Mouse (Mus musculus) adrenal gland, adult (tissue): ENCODE results near the gene 9030612E09Rik.
A peak's percentile ranks its signal among the peaks of the same experiment; 100 is the strongest.

Experiments used
- DNase-seq, 2 experiments: peaks; one replicate each; pipeline ENCODE4 v3.0.0; 2022 to 2023; ENCODE audit warnings: low spot score in 1 of 2; ENCODE audit not compliant: inconsistent age in 2 of 2

9030612E09Rik gene

GRCm38 (mm10) chr10:43174326-43175155 lies at the start of gene 9030612E09Rik, which contains the start of gene Sobp:
Gene 9030612E09Rik, plus strand, starts transcription at chr10:43174704.
Gene Sobp, minus strand, starts transcription at chr10:43174530.
- DNase-seq = peak; percentile 67 to 83

GRCm38 (mm10) chr10:43128750-43129149 lies 45.8 kb upstream of the 9030612E09Rik start:
- DNase-seq = no peak

- no peak for DNase-seq
Measured at GRCm38 (mm10) chr10:43134027-43134426, 40.5 kb upstream of the 9030612E09Rik start.

GRCm38 (mm10) chr10:43143173-43143572 lies 31.3 kb upstream of the 9030612E09Rik start:
- DNase-seq = no peak

- DNase-seq = no peak
Measured at GRCm38 (mm10) chr10:43148456-43148855, 26.0 kb upstream of the 9030612E09Rik start.

- no peak for DNase-seq
Measured at GRCm38 (mm10) chr10:43152643-43153042, 21.9 kb upstream of the 9030612E09Rik start.

GRCm38 (mm10) chr10:43155046-43155560 lies 19.4 kb upstream of the 9030612E09Rik start:
- peak; percentile 71 to 88 for DNase-seq

- no peak for DNase-seq
Measured at GRCm38 (mm10) chr10:43158917-43159316, 15.6 kb upstream of the 9030612E09Rik start.

- no peak for DNase-seq
Measured at GRCm38 (mm10) chr10:43159333-43159732, 15.2 kb upstream of the 9030612E09Rik start.

GRCm38 (mm10) chr10:43162318-43162717 lies 12.2 kb upstream of the 9030612E09Rik start:
- DNase-seq = no peak

GRCm38 (mm10) chr10:43164406-43164805 lies 10.1 kb upstream of the 9030612E09Rik start:
- no peak for DNase-seq

- no peak for DNase-seq
Measured at GRCm38 (mm10) chr10:43166146-43166545, 8.4 kb upstream of the 9030612E09Rik start.

GRCm38 (mm10) chr10:43166817-43167216 lies 7.7 kb upstream of the 9030612E09Rik start:
- DNase-seq = no peak

- DNase-seq = no peak
Measured at GRCm38 (mm10) chr10:43168847-43169246, 5.7 kb upstream of the 9030612E09Rik start.

GRCm38 (mm10) chr10:43171106-43171505 lies 3.4 kb upstream of the 9030612E09Rik start:
- no peak for DNase-seq

- no peak for DNase-seq
Measured at GRCm38 (mm10) chr10:43172066-43172465, 2.4 kb upstream of the 9030612E09Rik start.

- DNase-seq = peak in 1 of 2 experiments; percentile 28
Measured at GRCm38 (mm10) chr10:43172554-43172953, 1.9 kb upstream of the 9030612E09Rik start.

- DNase-seq = peak; percentile 74 to 92
Measured at GRCm38 (mm10) chr10:43173141-43173827, 1.2 kb upstream of the 9030612E09Rik start.

- DNase-seq = peak in 1 of 2 experiments; percentile 76
Measured at GRCm38 (mm10) chr10:43173828-43174325, 627 bp upstream of the 9030612E09Rik start.

- DNase-seq = peak in 1 of 2 experiments; percentile 31
Measured at GRCm38 (mm10) chr10:43175156-43175601, 675 bp downstream of the 9030612E09Rik start.

- peak in 1 of 2 experiments; percentile 33 for DNase-seq
Measured at GRCm38 (mm10) chr10:43180313-43180912, 5.9 kb downstream of the 9030612E09Rik start.
